Mouse (Mus musculus): ENCODE results near the gene Cntrl. TPM values are rescaled to one million over a fixed set of nuclear protein-coding genes. Genes with fewer than 3 reads are reported as not detected.

The Cntrl gene
- polyA plus RNA-seq, 1 experiment from 2014 or later, result 21.3 TPM

GRCm38 (mm10) chr2:35107984-35108635 is 1.2 kb upstream of the Cntrl start:
- Histone ChIP-seq H3K4me3 (ENCODE audit: low read length) (no peak overlapping the region), H3K27me3 (ENCODE audit: control insufficient read depth, insufficient read depth, low read length) (no peaks in the 10 kb centered on the region), H3K36me3 (ENCODE audit: control insufficient read depth, insufficient read depth) (no peaks in the 10 kb centered on the region), H3K4me1 (ENCODE audit: control insufficient read depth, insufficient read depth, low read length) (peaks cover 8% of the 10 kb centered on the region), H3K9me3 (replicated peaks; ENCODE audit: control insufficient read depth, low read length) (no peaks in the 10 kb centered on the region), H3K4me2 (ENCODE audit: low read depth, low read length) (no peak overlapping the region), H3K9ac (ENCODE audit: low read length) (no peak overlapping the region), H3K27ac (ENCODE audit: low read length) (no peak overlapping the region)
- no peak for ATAC-seq (replicated peaks; ENCODE audit: extremely low read depth, insufficient read depth, low FRiP score)
- 53% methylated on average over 5 of the region's 5 CpGs for WGBS

DNA sequence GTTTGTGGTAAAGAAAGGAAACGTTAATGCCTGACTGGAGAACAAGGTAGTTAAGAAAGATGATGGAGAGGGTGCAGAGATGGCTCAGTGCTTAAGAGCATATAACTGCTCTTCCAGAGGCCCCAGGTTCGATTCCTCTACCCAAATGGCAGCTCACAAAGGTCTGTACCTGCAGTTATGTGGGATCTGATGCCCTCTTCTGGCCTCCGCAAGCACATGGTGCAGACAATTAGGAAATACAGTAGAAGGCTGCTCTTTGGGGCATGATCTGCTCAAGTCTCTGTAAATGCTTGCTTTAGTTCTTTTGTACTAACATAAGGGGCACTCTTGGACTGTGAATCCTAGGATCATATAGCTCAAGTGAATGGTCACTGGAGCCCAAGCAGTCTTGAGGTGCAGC is 580 bp upstream of the Cntrl start:
- Histone ChIP-seq H3K9me3 (replicated peaks; ENCODE audit: control insufficient read depth, low read length) (no peaks in the 10 kb centered on the region), H3K4me1 (ENCODE audit: control insufficient read depth, insufficient read depth, low read length) (peaks cover 8% of the 10 kb centered on the region), H3K4me2 (ENCODE audit: low read depth, low read length) (peak overlapping the region; percentile 96), H3K4me3 (ENCODE audit: low read length) (peak overlapping the region; percentile 93), H3K9ac (ENCODE audit: low read length) (peak overlapping the region; percentile 87), H3K36me3 (ENCODE audit: control insufficient read depth, insufficient read depth) (0 out of 2 replicates have a peak, but pooled peaks cover 4% of the 10 kb centered on the region), H3K27ac (ENCODE audit: low read length) (peak overlapping the region; percentile 91), H3K27me3 (ENCODE audit: control insufficient read depth, insufficient read depth, low read length) (no peaks in the 10 kb centered on the region)
- peak; percentile 42 for ATAC-seq (replicated peaks; ENCODE audit: extremely low read depth, insufficient read depth, low FRiP score)
- 35% methylated on average over 3 of the region's 3 CpGs for WGBS

DNA sequence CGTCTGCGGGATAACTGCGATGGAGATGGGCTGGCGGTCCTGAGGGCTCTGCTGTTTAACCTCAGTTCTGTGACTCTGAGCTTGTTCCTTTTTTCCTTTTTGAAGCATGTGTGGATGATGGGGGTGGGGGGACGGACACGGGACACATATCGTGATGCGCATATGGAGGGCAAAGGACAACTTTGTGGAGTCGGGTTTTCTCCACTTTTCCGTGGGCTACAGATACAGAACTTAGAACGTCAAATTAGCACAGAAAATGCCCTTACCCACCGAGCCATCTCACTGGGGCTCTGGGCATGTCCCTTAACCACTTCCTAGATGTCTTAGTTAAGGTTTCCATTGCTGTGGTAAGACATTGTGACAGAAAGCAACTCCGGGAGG is 622 bp downstream of the Cntrl start:
- ATAC-seq (replicated peaks; ENCODE audit: extremely low read depth, insufficient read depth, low FRiP score), result no peak
- H3K27me3 ChIP-seq (ENCODE audit: control insufficient read depth, insufficient read depth, low read length), result no peaks in the 10 kb centered on the region
- H3K9ac ChIP-seq (ENCODE audit: low read length), result peak overlapping the region; percentile 87
- H3K27ac ChIP-seq (ENCODE audit: low read length), result peak overlapping the region; percentile 91
- WGBS, result under 1% methylated on average over 13 of the region's 13 CpGs
- 0 out of 2 replicates have a peak, but pooled peaks cover 4% of the 10 kb centered on the region for H3K36me3 ChIP-seq (ENCODE audit: control insufficient read depth, insufficient read depth)
- H3K9me3 ChIP-seq (replicated peaks; ENCODE audit: control insufficient read depth, low read length), result no peaks in the 10 kb centered on the region
- peak overlapping the region; percentile 96 for H3K4me2 ChIP-seq (ENCODE audit: low read depth, low read length)
- peaks cover 8% of the 10 kb centered on the region for H3K4me1 ChIP-seq (ENCODE audit: control insufficient read depth, insufficient read depth, low read length)
- peak overlapping the region; percentile 93 for H3K4me3 ChIP-seq (ENCODE audit: low read length)

DNA sequence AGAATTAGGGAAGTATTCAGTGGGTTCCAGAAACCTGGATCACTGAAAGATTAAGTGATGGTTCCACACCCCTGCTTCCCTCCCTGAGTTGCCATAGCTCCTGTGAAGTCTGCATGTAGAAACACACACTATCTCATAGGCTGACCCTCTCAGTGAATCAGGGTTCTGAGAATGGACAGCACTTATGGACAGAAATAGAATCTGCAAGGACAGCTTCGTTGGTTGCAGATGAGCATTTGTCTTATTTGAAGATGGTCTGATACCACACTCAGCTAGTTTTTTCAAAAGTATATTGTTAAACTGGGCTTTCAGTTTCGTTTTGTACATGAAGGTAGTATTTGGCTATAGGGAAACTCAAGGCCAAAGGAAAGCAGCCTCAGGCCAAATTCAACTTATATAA is 1.2 kb downstream of the Cntrl start:
- Histone ChIP-seq H3K4me1 (ENCODE audit: control insufficient read depth, insufficient read depth, low read length) (peaks cover 8% of the 10 kb centered on the region), H3K27ac (ENCODE audit: low read length) (no peak overlapping the region), H3K36me3 (ENCODE audit: control insufficient read depth, insufficient read depth) (0 out of 2 replicates have a peak, but pooled peaks cover 4% of the 10 kb centered on the region), H3K4me3 (ENCODE audit: low read length) (no peak overlapping the region), H3K9me3 (replicated peaks; ENCODE audit: control insufficient read depth, low read length) (no peaks in the 10 kb centered on the region), H3K27me3 (ENCODE audit: control insufficient read depth, insufficient read depth, low read length) (no peaks in the 10 kb centered on the region), H3K4me2 (ENCODE audit: low read depth, low read length) (peak overlapping the region; percentile 40), H3K9ac (ENCODE audit: low read length) (no peak overlapping the region)
- ATAC-seq (replicated peaks; ENCODE audit: extremely low read depth, insufficient read depth, low FRiP score), result no peak
- 48% methylated on average over 2 of the region's 2 CpGs for WGBS

GRCm38 (mm10) chr2:35124716-35125115 is 15.4 kb downstream of the Cntrl start:
- Histone ChIP-seq H3K27ac (ENCODE audit: low read length) (no peak overlapping the region), H3K27me3 (ENCODE audit: control insufficient read depth, insufficient read depth, low read length) (no peaks in the 10 kb centered on the region), H3K9me3 (replicated peaks; ENCODE audit: control insufficient read depth, low read length) (no peaks in the 10 kb centered on the region), H3K4me3 (ENCODE audit: low read length) (no peak overlapping the region), H3K36me3 (ENCODE audit: control insufficient read depth, insufficient read depth) (peaks cover 13% of the 10 kb centered on the region), H3K4me2 (ENCODE audit: low read depth, low read length) (no peak overlapping the region), H3K9ac (ENCODE audit: low read length) (no peak overlapping the region), H3K4me1 (ENCODE audit: control insufficient read depth, insufficient read depth, low read length) (peaks cover 4% of the 10 kb centered on the region; the same call in 1 of the 2 replicates)
- 70% methylated on average over 7 of the region's 7 CpGs for WGBS
- ATAC-seq (replicated peaks; ENCODE audit: extremely low read depth, insufficient read depth, low FRiP score), result no peak

GRCm38 (mm10) chr2:35131491-35131890 is 22.2 kb downstream of the Cntrl start:
- Histone ChIP-seq H3K9me3 (replicated peaks; ENCODE audit: control insufficient read depth, low read length) (no peaks in the 10 kb centered on the region), H3K4me2 (ENCODE audit: low read depth, low read length) (peak overlapping the region; percentile 70; the same call in 1 of the 2 replicates), H3K27ac (ENCODE audit: low read length) (peak overlapping the region; percentile 67), H3K4me3 (ENCODE audit: low read length) (no peak overlapping the region; the same call in 1 of the 2 replicates), H3K27me3 (ENCODE audit: control insufficient read depth, insufficient read depth, low read length) (no peaks in the 10 kb centered on the region), H3K9ac (ENCODE audit: low read length) (peak overlapping the region; percentile 35; the same call in 1 of the 2 replicates), H3K4me1 (ENCODE audit: control insufficient read depth, insufficient read depth, low read length) (peaks cover 8% of the 10 kb centered on the region), H3K36me3 (ENCODE audit: control insufficient read depth, insufficient read depth) (peaks cover 8% of the 10 kb centered on the region; the same call in 1 of the 2 replicates)
- no peak for ATAC-seq (replicated peaks; ENCODE audit: extremely low read depth, insufficient read depth, low FRiP score)

DNA sequence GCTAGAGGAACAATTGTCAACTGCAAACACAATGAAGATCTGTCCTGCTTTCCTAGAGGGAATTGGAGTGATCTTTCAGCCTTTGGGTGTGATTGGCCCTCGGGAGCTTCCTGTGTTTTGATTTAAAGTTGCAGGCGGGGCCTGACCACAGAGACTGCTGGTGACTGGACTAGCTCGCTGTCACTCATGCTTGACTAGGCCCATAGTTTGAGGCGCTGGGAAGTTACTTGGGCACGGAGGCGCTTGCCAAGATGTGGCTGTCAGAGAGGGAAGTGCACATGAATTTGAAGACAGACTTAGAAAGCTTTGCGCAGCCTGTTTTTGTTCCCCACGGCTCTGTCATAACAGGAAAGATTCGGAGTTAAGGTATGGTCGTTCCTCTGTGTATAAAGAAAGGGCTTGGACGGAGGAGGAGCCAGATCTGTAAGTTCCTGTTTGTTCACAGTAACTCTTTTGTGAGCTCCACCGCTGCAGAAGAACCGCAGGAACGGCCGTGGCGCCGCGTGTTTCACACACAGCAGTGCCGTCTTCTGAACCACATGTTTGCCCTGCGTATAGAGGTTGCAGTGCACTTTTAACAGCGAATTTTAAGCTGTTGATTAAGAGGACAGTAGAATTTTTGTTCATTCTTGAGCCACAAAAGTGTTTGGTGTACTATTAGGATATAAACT is 22.8 kb downstream of the Cntrl start:
- Histone ChIP-seq H3K36me3 (ENCODE audit: control insufficient read depth, insufficient read depth) (peaks cover 10% of the 10 kb centered on the region; the same call in 1 of the 2 replicates), H3K9ac (ENCODE audit: low read length) (peak overlapping the region; percentile 65), H3K4me3 (ENCODE audit: low read length) (peak overlapping the region; percentile 71), H3K9me3 (replicated peaks; ENCODE audit: control insufficient read depth, low read length) (no peaks in the 10 kb centered on the region), H3K4me2 (ENCODE audit: low read depth, low read length) (peak overlapping the region; percentile 70), H3K4me1 (ENCODE audit: control insufficient read depth, insufficient read depth, low read length) (peaks cover 8% of the 10 kb centered on the region), H3K27ac (ENCODE audit: low read length) (peak overlapping the region; percentile 93), H3K27me3 (ENCODE audit: control insufficient read depth, insufficient read depth, low read length) (no peaks in the 10 kb centered on the region)
- WGBS, result under 1% methylated on average over 21 of the region's 21 CpGs
- ATAC-seq (replicated peaks; ENCODE audit: extremely low read depth, insufficient read depth, low FRiP score), result peak; percentile 99

GRCm38 (mm10) chr2:35132662-35133055 is 23.4 kb downstream of the Cntrl start:
- H3K36me3 ChIP-seq (ENCODE audit: control insufficient read depth, insufficient read depth), result peaks cover 13% of the 10 kb centered on the region
- H3K4me1 ChIP-seq (ENCODE audit: control insufficient read depth, insufficient read depth, low read length), result peaks cover 8% of the 10 kb centered on the region
- peak overlapping the region; percentile 93 for H3K27ac ChIP-seq (ENCODE audit: low read length)
- H3K9me3 ChIP-seq (replicated peaks; ENCODE audit: control insufficient read depth, low read length), result no peaks in the 10 kb centered on the region
- H3K27me3 ChIP-seq (ENCODE audit: control insufficient read depth, insufficient read depth, low read length), result no peaks in the 10 kb centered on the region
- 6% methylated on average over 5 of the region's 5 CpGs for WGBS
- ATAC-seq (replicated peaks; ENCODE audit: extremely low read depth, insufficient read depth, low FRiP score), result no peak
- H3K9ac ChIP-seq (ENCODE audit: low read length), result peak overlapping the region; percentile 65
- peak overlapping the region; percentile 71 for H3K4me3 ChIP-seq (ENCODE audit: low read length)
- H3K4me2 ChIP-seq (ENCODE audit: low read depth, low read length), result peak overlapping the region; percentile 70

GRCm38 (mm10) chr2:35133891-35134290 is 24.6 kb downstream of the Cntrl start:
- no peak overlapping the region for H3K4me2 ChIP-seq (ENCODE audit: low read depth, low read length)
- no peak overlapping the region for H3K4me3 ChIP-seq (ENCODE audit: low read length)
- H3K36me3 ChIP-seq (ENCODE audit: control insufficient read depth, insufficient read depth), result peaks cover 24% of the 10 kb centered on the region
- H3K9ac ChIP-seq (ENCODE audit: low read length), result no peak overlapping the region
- ATAC-seq (replicated peaks; ENCODE audit: extremely low read depth, insufficient read depth, low FRiP score), result no peak
- no peaks in the 10 kb centered on the region for H3K9me3 ChIP-seq (replicated peaks; ENCODE audit: control insufficient read depth, low read length)
- H3K27me3 ChIP-seq (ENCODE audit: control insufficient read depth, insufficient read depth, low read length), result no peaks in the 10 kb centered on the region
- WGBS, result 82% methylated on average over 5 of the region's 5 CpGs
- no peak overlapping the region for H3K27ac ChIP-seq (ENCODE audit: low read length)
- H3K4me1 ChIP-seq (ENCODE audit: control insufficient read depth, insufficient read depth, low read length), result peaks cover 5% of the 10 kb centered on the region
